Comparison of ENCODE assay signal across 8 mouse cellular contexts in the genomic region with DNA sequence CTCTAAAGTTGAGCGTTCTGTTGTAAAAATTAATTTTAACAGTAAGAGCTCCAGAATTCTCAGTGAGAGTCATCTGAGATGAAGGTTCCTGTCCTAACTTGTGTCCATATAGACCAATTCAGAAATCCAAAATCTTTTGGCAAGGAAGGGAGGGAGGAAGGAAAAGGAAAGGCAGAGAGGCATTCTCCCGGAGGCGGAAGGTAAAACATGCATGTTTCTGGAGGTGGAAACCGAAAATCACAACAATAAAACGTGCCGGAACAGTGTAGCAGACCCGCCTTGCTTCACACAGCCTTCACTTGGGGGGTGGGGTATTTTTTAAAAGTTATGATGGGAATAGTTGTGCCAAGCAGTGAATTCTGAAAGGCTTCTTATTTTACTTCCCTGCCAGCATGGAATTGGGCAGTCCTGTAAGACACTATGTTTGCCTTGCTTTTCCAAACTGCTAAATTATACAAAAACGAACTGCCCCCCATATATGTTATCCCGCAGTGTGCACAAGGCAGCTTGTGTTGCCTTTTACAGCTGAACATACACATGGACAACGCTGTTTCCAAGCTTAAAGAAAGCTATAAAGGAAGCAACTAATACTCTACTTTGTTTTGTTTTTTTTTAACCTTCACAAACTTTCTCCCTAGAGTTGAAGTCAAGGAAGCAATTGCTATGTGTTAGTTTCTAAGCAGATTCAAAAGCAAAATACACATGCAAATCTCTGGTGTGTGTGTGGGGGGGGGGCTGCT. TPM values are rescaled to one million over a fixed set of nuclear protein-coding genes. Genes with fewer than 3 reads are reported as not detected.
DNase-seq lines count a peak whose midpoint lies in the region; ATAC-seq and TF ChIP-seq lines count a peak whose summit lies in the region.

No protein-coding gene starts in this region.

- peak overlapping the region; percentile 86 for H3K27ac ChIP-seq in heart, embryonic 15.5 days
- 0 out of 2 replicates have a peak overlapping the region, but pooled peaks have one; percentile 34 for H3K27ac ChIP-seq in liver, postnatal 0 days (ENCODE audit: low read depth)

- H3K4me3 ChIP-seq in heart, embryonic 15.5 days = peak overlapping the region; percentile 70
- H3K4me3 ChIP-seq in liver, postnatal 0 days (ENCODE audit: low read depth, low read length) = peak overlapping the region; percentile 69

- H3K4me2 ChIP-seq in heart, embryonic 15.5 days = peak overlapping the region; percentile 81
- H3K4me2 ChIP-seq in liver, postnatal 0 days (ENCODE audit: low read depth, low read length) = peak overlapping the region; percentile 93

- no peak for TF ChIP-seq CTCF in liver, postnatal 0 days (IDR thresholded peaks at IDR 0.05; ENCODE audit: low read depth)

- H3K27me3 ChIP-seq in heart, embryonic 15.5 days = no peaks in the 10 kb centered on the region
- H3K27me3 ChIP-seq in liver, postnatal 0 days (ENCODE audit: insufficient read depth, low read length) = peaks cover 15% of the 10 kb centered on the region; the same call in 1 of the 2 replicates

- H3K9ac ChIP-seq in heart, embryonic 15.5 days = peak overlapping the region; percentile 96
- peak overlapping the region; percentile 74 for H3K9ac ChIP-seq in liver, postnatal 0 days (replicated peaks)

- intact Hi-C loops in left cerebral cortex, postnatal 36 days (cut with DNase I) = loop anchor here (5.0 kb wide), 1 partner anchor 264 kb away; no protein-coding TSS in a partner anchor

- no peak for ATAC-seq in heart, embryonic 15.5 days (replicated peaks; ENCODE audit: insufficient number of reproducible peaks, insufficient read depth, low FRiP score, low read depth)
- no peak for ATAC-seq in liver, postnatal 0 days

- H3K36me3 ChIP-seq in heart, embryonic 15.5 days = no peaks in the 10 kb centered on the region
- no peaks in the 10 kb centered on the region for H3K36me3 ChIP-seq in liver, postnatal 0 days (replicated peaks; ENCODE audit: insufficient read depth, low read length)

- H3K9me3 ChIP-seq in heart, embryonic 15.5 days (replicated peaks) = no peaks in the 10 kb centered on the region
- H3K9me3 ChIP-seq in liver, postnatal 0 days (ENCODE audit: low read length) = no peaks in the 10 kb centered on the region

- peaks cover 19% of the 10 kb centered on the region for H3K4me1 ChIP-seq in heart, embryonic 15.5 days (replicated peaks)
- peaks cover 13% of the 10 kb centered on the region; the same call in 1 of the 2 replicates for H3K4me1 ChIP-seq in liver, postnatal 0 days (ENCODE audit: insufficient read depth)

- DNase-seq in cerebellum, adult 9-11 months = peak; percentile 21
- no peak for DNase-seq in cerebellum, adult 11 months
- peak; percentile 60 for DNase-seq in Muller cell, postnatal 12 days (ENCODE audit: inconsistent ontology term)
- no peak for DNase-seq in liver, postnatal 0 days
- DNase-seq in thymus, postnatal 4 days = no peak
- DNase-seq in c-Kit-positive CD71-positive TER-119-positive erythroid progenitor cells, embryonic 14.5 days (ENCODE audit: low spot score) = no peak
- DNase-seq in left cerebral cortex, postnatal 36 days (ENCODE audit: low spot score in 2 of 2) = no peak

- no peak for TF ChIP-seq EP300 in liver, postnatal 0 days (IDR thresholded peaks at IDR 0.05; ENCODE audit: low read depth)

- WGBS in heart, embryonic 15.5 days = under 1% methylated on average over 10 of the region's 10 CpGs
- WGBS in liver, postnatal 0 days (ENCODE audit: insufficient replicate concordance) = 2% methylated on average over 10 of the region's 10 CpGs

RNA-seq across cellular contexts. Expression of gene Meis1, which starts 2.1 kb away (rescaled TPM):
- polyA plus RNA-seq in heart, embryonic 15.5 days (2015; fragmentation: Nextera tagmentation; extraction: Ambion mirVana) = 51.8 and 67.7 TPM in 2 replicates
- polyA plus RNA-seq in liver, postnatal 0 days (2015; fragmentation: Nextera tagmentation; extraction: Ambion mirVana) = 6.7 TPM in 2 replicates
- 1 to 10 TPM; 4.6 to 7.0 TPM for total RNA-seq in left cerebral cortex, postnatal 36 days (2021)

Comparison
In these comparisons a context has a peak if more than half of its experiments do, and no peak if none do; other contexts are left out.
1. DNase-seq: peak in cerebellum, adult 9-11 months (single experiment) and Muller cell, postnatal 12 days (single experiment); none in cerebellum, adult 11 months (single experiment), liver, postnatal 0 days (single experiment), thymus, postnatal 4 days (single experiment), c-Kit-positive CD71-positive TER-119-positive erythroid progenitor cells, embryonic 14.5 days (single experiment) and left cerebral cortex, postnatal 36 days (0 of 2).